In the genomic region with DNA sequence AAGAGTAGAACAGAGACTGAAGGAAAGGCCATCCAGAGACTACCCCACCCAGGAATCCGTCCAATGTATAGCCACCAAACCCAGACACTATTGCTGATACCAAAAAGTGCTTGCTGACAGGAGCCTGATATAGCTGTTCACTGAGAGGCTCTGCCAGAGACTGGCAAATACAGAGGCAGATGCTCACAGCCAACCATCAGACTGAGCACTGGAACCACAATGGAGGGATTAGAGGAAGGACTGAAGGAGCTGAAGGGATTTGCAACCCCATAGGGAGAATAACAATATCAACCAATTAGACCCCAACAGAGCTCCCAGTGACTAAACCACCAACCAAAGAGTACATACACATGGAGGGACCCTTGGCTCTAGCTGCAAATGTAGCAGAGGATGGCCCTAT, we compare ENCODE assay signal across 25 mouse cellular contexts.
"Had no signal": no experiment of that assay in that cellular context is flagged by ENCODE, and none has a peak within 500 bp of the region (broad histone marks: within the 10 kb centered on the region; RNA-seq: fewer than 3 reads in every experiment).

No protein-coding gene starts in this region.

- DNase-seq: gastrocnemius, postnatal 14 days; gastrocnemius, postnatal 36 days; heart, adult 11 months; heart, adult 2 months; heart, postnatal 14 days; heart, postnatal 36 days; kidney, adult 11 months; kidney, adult 2 months; kidney, adult 9 months; kidney, postnatal 14 days; kidney, postnatal 4 days; liver had no signal

- H3K27ac ChIP-seq: heart, adult 2 months; heart, embryonic 13.5 days; heart, embryonic 15.5 days; hindbrain, embryonic 13.5 days; hindbrain, embryonic 15.5 days; hindbrain, postnatal 0 days; kidney, embryonic 15.5 days; kidney, postnatal 0 days; layer of hippocampus, adult 2 months; left cerebral cortex, adult 2 months; limb, embryonic 10.5 days; limb, embryonic 12.5 days had no signal

- H3K9ac ChIP-seq: heart, embryonic 13.5 days; heart, embryonic 15.5 days; hindbrain, embryonic 13.5 days; hindbrain, embryonic 15.5 days; kidney, embryonic 15.5 days; limb, embryonic 12.5 days had no signal

- H3K4me3 ChIP-seq: heart, adult 2 months; heart, embryonic 13.5 days; heart, embryonic 15.5 days; hindbrain, embryonic 13.5 days; hindbrain, embryonic 15.5 days; kidney, embryonic 15.5 days; layer of hippocampus, adult 2 months; left cerebral cortex, adult 2 months; limb, embryonic 10.5 days; limb, embryonic 12.5 days had no signal

- H3K4me2 ChIP-seq: heart, embryonic 11.5 days; heart, embryonic 13.5 days; heart, embryonic 15.5 days; hindbrain, embryonic 13.5 days; hindbrain, embryonic 15.5 days; kidney, embryonic 15.5 days; limb, embryonic 12.5 days had no signal

- H3K4me1 ChIP-seq: heart, embryonic 15.5 days; hindbrain, embryonic 13.5 days; hindbrain, embryonic 15.5 days; kidney, embryonic 15.5 days; limb, embryonic 10.5 days; limb, embryonic 12.5 days had no signal

- H3K36me3 ChIP-seq: heart, embryonic 13.5 days; heart, embryonic 15.5 days; hindbrain, embryonic 13.5 days; hindbrain, embryonic 15.5 days; kidney, embryonic 15.5 days; limb, embryonic 10.5 days; limb, embryonic 12.5 days had no signal

- H3K27me3 ChIP-seq: heart, embryonic 13.5 days; heart, embryonic 15.5 days; hindbrain, embryonic 13.5 days; hindbrain, embryonic 15.5 days; kidney, embryonic 15.5 days; limb, embryonic 12.5 days had no signal

- H3K9me3 ChIP-seq: heart, embryonic 13.5 days; heart, embryonic 15.5 days; hindbrain, embryonic 13.5 days; hindbrain, embryonic 15.5 days; kidney, embryonic 15.5 days; limb, embryonic 10.5 days; limb, embryonic 12.5 days had no signal

- ATAC-seq: hindbrain, postnatal 0 days; intestine, embryonic 16.5 days had no signal
